10 mouse cellular contexts compared by ENCODE assay signal in the genomic region with DNA sequence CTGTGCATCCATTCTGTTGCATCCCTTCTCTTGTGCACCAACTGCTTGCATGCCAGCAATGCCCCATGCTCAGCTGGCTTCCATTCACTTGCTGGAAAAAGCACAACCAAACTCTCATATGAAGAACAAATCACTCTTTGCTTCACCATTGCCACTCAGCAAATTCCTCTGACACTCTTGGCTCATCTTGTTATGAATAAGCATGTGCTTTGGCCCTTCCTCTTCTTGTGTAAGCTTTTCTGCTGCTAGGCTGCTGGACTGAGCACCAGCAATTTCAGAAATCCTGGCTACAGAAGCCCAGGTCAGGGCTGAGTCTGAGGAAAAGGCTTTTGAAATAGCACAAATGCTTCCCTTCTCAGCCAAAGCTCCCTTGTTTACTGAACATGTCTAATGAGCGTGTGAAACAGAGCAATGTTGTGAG. TPM values are rescaled to one million over a fixed set of nuclear protein-coding genes. Genes with fewer than 3 reads are reported as not detected.
DNase-seq lines count a peak whose midpoint lies in the region; ATAC-seq and TF ChIP-seq lines count a peak whose summit lies in the region.
"Had no signal": no experiment of that assay in that cellular context is flagged by ENCODE, and none has a peak within 500 bp of the region (broad histone marks: within the 10 kb centered on the region; RNA-seq: fewer than 3 reads in every experiment).

No protein-coding gene starts in this region.

- H3K36me3 ChIP-seq in forebrain, embryonic 13.5 days (ENCODE audit: poor library complexity, severe bottlenecking) = no peaks in the 10 kb centered on the region
- no peaks in the 10 kb centered on the region for H3K36me3 ChIP-seq in forebrain, embryonic 11.5 days (ENCODE audit: control insufficient read depth, insufficient read depth, low read length)
- H3K36me3 ChIP-seq in neural tube, embryonic 15.5 days = no peaks in the 10 kb centered on the region
- H3K36me3 ChIP-seq: limb, embryonic 13.5 days had no signal

- WGBS in forebrain, embryonic 13.5 days = 66% methylated on average over 1 of the region's 1 CpGs
- 73% methylated on average over 1 of the region's 1 CpGs for WGBS in forebrain, embryonic 11.5 days
- 12% methylated on average over 1 of the region's 1 CpGs for WGBS in lung, adult 2 months
- 59% methylated on average over 1 of the region's 1 CpGs for WGBS in neural tube, embryonic 15.5 days

- no peak overlapping the region for H3K9ac ChIP-seq in forebrain, embryonic 13.5 days
- H3K9ac ChIP-seq in forebrain, embryonic 11.5 days (ENCODE audit: low read length) = no peak overlapping the region
- H3K9ac ChIP-seq in neural tube, embryonic 15.5 days (replicated peaks) = no peak overlapping the region
- H3K9ac ChIP-seq: limb, embryonic 13.5 days had no signal

- H3K27ac ChIP-seq in forebrain, embryonic 13.5 days = peak overlapping the region; percentile 0; the same call in 1 of the 2 replicates
- H3K27ac ChIP-seq in forebrain, embryonic 11.5 days (ENCODE audit: low read depth, low read length) = no peak overlapping the region
- H3K27ac ChIP-seq in neural tube, embryonic 15.5 days (replicated peaks) = peak overlapping the region; percentile 63
- H3K27ac ChIP-seq: limb, embryonic 13.5 days had no signal

- no peak for DNase-seq in forebrain, embryonic 11.5 days (ENCODE audit: low spot score)
- peak; percentile 26 to 46 for DNase-seq in lung, adult 18-20 months
- no peak for DNase-seq in lung, adult 2 months
- peak; percentile 46 for DNase-seq in kidney, postnatal 10 days
- DNase-seq in c-Kit-positive CD71-positive TER-119-positive erythroid progenitor cells, embryonic 14.5 days (ENCODE audit: low spot score) = no peak

- H3K27me3 ChIP-seq in forebrain, embryonic 13.5 days = no peaks in the 10 kb centered on the region
- no peaks in the 10 kb centered on the region for H3K27me3 ChIP-seq in forebrain, embryonic 11.5 days (ENCODE audit: control insufficient read depth, insufficient read depth, low read length)
- H3K27me3 ChIP-seq in neural tube, embryonic 15.5 days (replicated peaks) = no peaks in the 10 kb centered on the region
- H3K27me3 ChIP-seq: CH12.LX; limb, embryonic 13.5 days had no signal

- peaks cover 7% of the 10 kb centered on the region; the same call in 1 of the 2 replicates for H3K4me1 ChIP-seq in forebrain, embryonic 13.5 days
- H3K4me1 ChIP-seq in forebrain, embryonic 11.5 days (replicated peaks; ENCODE audit: control insufficient read depth, insufficient read depth, low read length) = no peaks in the 10 kb centered on the region
- H3K4me1 ChIP-seq in lung, adult 2 months (ENCODE audit: control insufficient read depth, insufficient read depth, low read length) = peaks cover 4% of the 10 kb centered on the region; the same call in 1 of the 2 replicates
- H3K4me1 ChIP-seq in neural tube, embryonic 15.5 days = peaks cover 16% of the 10 kb centered on the region
- H3K4me1 ChIP-seq: limb, embryonic 13.5 days had no signal

- H3K4me3 ChIP-seq in forebrain, embryonic 13.5 days = no peak overlapping the region
- H3K4me3 ChIP-seq in forebrain, embryonic 11.5 days (ENCODE audit: low read depth, low read length) = no peak overlapping the region
- no peak overlapping the region for H3K4me3 ChIP-seq in lung, adult 2 months (replicated peaks; ENCODE audit: extremely low read depth, low read depth, low read length)
- no peak overlapping the region for H3K4me3 ChIP-seq in neural tube, embryonic 15.5 days (replicated peaks)
- H3K4me3 ChIP-seq: limb, embryonic 13.5 days had no signal

- no peak for ATAC-seq in forebrain, embryonic 13.5 days
- no peak for ATAC-seq in forebrain, embryonic 11.5 days (replicated peaks; ENCODE audit: low FRiP score)
- ATAC-seq in neural tube, embryonic 15.5 days (ENCODE audit: low FRiP score) = no peak
- ATAC-seq in erythroid progenitor cell, adult 5-6 weeks (replicated peaks; ENCODE audit: low FRiP score, poor library complexity, severe bottlenecking) = no peak

- H3K9me3 ChIP-seq in forebrain, embryonic 13.5 days (replicated peaks) = no peaks in the 10 kb centered on the region
- no peaks in the 10 kb centered on the region for H3K9me3 ChIP-seq in forebrain, embryonic 11.5 days (ENCODE audit: control insufficient read depth, low read length)
- no peaks in the 10 kb centered on the region for H3K9me3 ChIP-seq in neural tube, embryonic 15.5 days (replicated peaks)
- H3K9me3 ChIP-seq: limb, embryonic 13.5 days had no signal

- TF ChIP-seq CTCF in lung, adult 2 months (IDR thresholded peaks at IDR 0.05; ENCODE audit: insufficient read depth, low read length) = no peak

- no peak overlapping the region for H3K4me2 ChIP-seq in forebrain, embryonic 13.5 days
- H3K4me2 ChIP-seq in forebrain, embryonic 11.5 days (ENCODE audit: low read depth, low read length, severe bottlenecking) = no peak overlapping the region
- no peak overlapping the region for H3K4me2 ChIP-seq in neural tube, embryonic 15.5 days
- H3K4me2 ChIP-seq: limb, embryonic 13.5 days had no signal

- TF ChIP-seq POLR2A in lung, adult 2 months (IDR thresholded peaks at IDR 0.05; ENCODE audit: borderline replicate concordance, extremely low read depth, low read depth, low read length) = no peak

RNA-seq across cellular contexts. Expression of gene Tanc2, which starts 22.6 kb away (rescaled TPM):
- 17.4 and 21.9 TPM in 2 replicates for polyA plus RNA-seq in forebrain, embryonic 13.5 days (2015; fragmentation: Nextera tagmentation; extraction: Ambion mirVana)
- 13.9 and 17.7 TPM in 2 replicates for polyA plus RNA-seq in forebrain, embryonic 11.5 days (2014; fragmentation: Nextera tagmentation; extraction: Ambion mirVana)
- polyA plus RNA-seq in lung, adult 2 months (2012; rRNA removed) = 7.6 and 10.2 TPM in 2 replicates
- 43.4 and 46.7 TPM in 2 replicates for polyA plus RNA-seq in neural tube, embryonic 15.5 days (2015; fragmentation: Nextera tagmentation; extraction: Ambion mirVana)
- 1.3 and 14.8 TPM in 2 replicates for total RNA-seq in erythroid progenitor cell, adult 5-6 weeks (2015; ENCODE audit: low replicate concordance)
- 0.26 and 5.4 TPM in 2 replicates for total RNA-seq in erythroid progenitor cell, adult 5-6 weeks (2017; ENCODE audit: low replicate concordance)

Comparison
In these comparisons a context has a peak if more than half of its experiments do, and no peak if none do; other contexts are left out.
1. DNase-seq: peak in lung, adult 18-20 months (2 of 2) and kidney, postnatal 10 days (single experiment); none in forebrain, embryonic 11.5 days (single experiment), lung, adult 2 months (single experiment) and c-Kit-positive CD71-positive TER-119-positive erythroid progenitor cells, embryonic 14.5 days (single experiment).